Mouse (Mus musculus): ENCODE data around the gene Rsph9.

Gene Rsph9

GRCm38 (mm10) chr17:46143578-46144423 lies at the start of gene Rsph9:
Rsph9 (minus strand) TSS chr17:46144216.
- DNase-seq (ENCODE audit: low spot score), result peak; percentile 89

- no peak for DNase-seq (ENCODE audit: low spot score)
These were observed 44.8 kb upstream of the Rsph9 start for GRCm38 (mm10) chr17:46188829-46189228.

- DNase-seq (ENCODE audit: low spot score), result no peak
These were observed 38.3 kb upstream of the Rsph9 start for GRCm38 (mm10) chr17:46182273-46182672.

- peak; percentile 60 for DNase-seq (ENCODE audit: low spot score)
These were observed 26.5 kb upstream of the Rsph9 start for GRCm38 (mm10) chr17:46170538-46170937.

GRCm38 (mm10) chr17:46168768-46169167 lies 24.8 kb upstream of the Rsph9 start:
- DNase-seq (ENCODE audit: low spot score), result no peak

- DNase-seq (ENCODE audit: low spot score), result peak; percentile 90
These were observed 24.3 kb upstream of the Rsph9 start for GRCm38 (mm10) chr17:46168318-46168717.

GRCm38 (mm10) chr17:46167014-46167413 lies 23.0 kb upstream of the Rsph9 start:
- peak; percentile 63 for DNase-seq (ENCODE audit: low spot score)

GRCm38 (mm10) chr17:46166270-46166669 lies 22.3 kb upstream of the Rsph9 start:
- no peak for DNase-seq (ENCODE audit: low spot score)

- DNase-seq (ENCODE audit: low spot score), result no peak
These were observed 21.4 kb upstream of the Rsph9 start for GRCm38 (mm10) chr17:46165460-46165859.

GRCm38 (mm10) chr17:46164791-46165190 lies 20.8 kb upstream of the Rsph9 start:
- no peak for DNase-seq (ENCODE audit: low spot score)

- no peak for DNase-seq (ENCODE audit: low spot score)
These were observed 20.3 kb upstream of the Rsph9 start for GRCm38 (mm10) chr17:46164301-46164700.

- DNase-seq (ENCODE audit: low spot score), result peak; percentile 90
These were observed 19.0 kb upstream of the Rsph9 start for GRCm38 (mm10) chr17:46162951-46163421.

GRCm38 (mm10) chr17:46162551-46162950 lies 18.5 kb upstream of the Rsph9 start:
- no peak for DNase-seq (ENCODE audit: low spot score)

GRCm38 (mm10) chr17:46161710-46162109 lies 17.7 kb upstream of the Rsph9 start:
- peak; percentile 36 for DNase-seq (ENCODE audit: low spot score)

- DNase-seq (ENCODE audit: low spot score), result peak; percentile 68
These were observed 17.2 kb upstream of the Rsph9 start for GRCm38 (mm10) chr17:46161179-46161578.

- peak; percentile 100 for DNase-seq (ENCODE audit: low spot score)
These were observed 16.7 kb upstream of the Rsph9 start, which contains the start of gene Gtpbp2 for GRCm38 (mm10) chr17:46160686-46161085. Gtpbp2 (plus strand) TSS chr17:46161032.

- peak; percentile 93 for DNase-seq (ENCODE audit: low spot score)
These were observed 16.2 kb upstream of the Rsph9 start for GRCm38 (mm10) chr17:46160090-46160662.

- DNase-seq (ENCODE audit: low spot score), result no peak
These were observed 15.2 kb upstream of the Rsph9 start for GRCm38 (mm10) chr17:46159236-46159635.

- no peak for DNase-seq (ENCODE audit: low spot score)
These were observed 13.1 kb upstream of the Rsph9 start for GRCm38 (mm10) chr17:46157131-46157530.

GRCm38 (mm10) chr17:46156680-46157079 lies 12.7 kb upstream of the Rsph9 start:
- no peak for DNase-seq (ENCODE audit: low spot score)

- DNase-seq (ENCODE audit: low spot score), result no peak
These were observed 10.3 kb upstream of the Rsph9 start for GRCm38 (mm10) chr17:46154336-46154735.

- peak; percentile 93 for DNase-seq (ENCODE audit: low spot score)
These were observed 9.1 kb upstream of the Rsph9 start, which contains the start of gene Mad2l1bp for GRCm38 (mm10) chr17:46152847-46153782. Mad2l1bp (minus strand) TSS chr17:46153553.

Data from MN1 (cell line).